Mouse (Mus musculus) liver, embryonic 11.5 days (tissue): Measurements from ENCODE around the gene Bpifa3. TPM values are rescaled to one million over a fixed set of nuclear protein-coding genes. Genes with fewer than 3 reads are reported as not detected.
A peak's percentile ranks its signal among the peaks of the same experiment; 100 is the strongest.

Experiments used
- ATAC-seq: fragments of 200-750 bp; cut with Nextera tagmentation; replicated peaks from 2 replicates; pipeline ENCODE4 v1.8.0; 2017; ENCODE audit warnings: moderate number of reproducible peaks, mild to moderate bottlenecking, moderate TSS enrichment, moderate library complexity; ENCODE audit not compliant: low FRiP score
- DNase-seq: peaks from one replicate; pipeline ENCODE4 v3.0.0-alpha.2; 2017; ENCODE audit warnings: low spot score
- H3K27ac ChIP-seq: fragments of 300-500 bp; sonication (generic); 2 replicates; pipeline ENCODE4 v1.5.1; 2014; ENCODE audit warnings: mild to moderate bottlenecking, low read depth, low read length, control low read depth
- H3K27me3 ChIP-seq: fragments of 300-500 bp; sonication (generic); replicated peaks from 2 replicates; pipeline ENCODE4 v1.6.1; 2014; ENCODE audit warnings: low read length, mixed read lengths; ENCODE audit not compliant: control insufficient read depth, insufficient read depth
- H3K36me3 ChIP-seq: fragments of 300-500 bp; sonication (generic); 2 replicates; pipeline ENCODE4 v1.6.1; 2014; ENCODE audit warnings: mild to moderate bottlenecking, low read length, moderate library complexity, mixed read lengths; ENCODE audit not compliant: control insufficient read depth, insufficient read depth
- H3K4me1 ChIP-seq: fragments of 300-500 bp; sonication (generic); replicated peaks from 2 replicates; pipeline ENCODE4 v1.6.1; 2014; ENCODE audit warnings: low read length, mixed read lengths; ENCODE audit not compliant: control insufficient read depth, insufficient read depth
- H3K4me2 ChIP-seq: fragments of 300-500 bp; sonication (generic); 2 replicates; pipeline ENCODE4 v1.6.1; 2014; ENCODE audit warnings: mild to moderate bottlenecking, control low read depth, moderate library complexity
- H3K4me3 ChIP-seq: fragments of 300-500 bp; sonication (generic); 2 replicates; pipeline ENCODE4 v1.5.1; 2014; ENCODE audit warnings: low read depth, low read length, control low read depth
- H3K9ac ChIP-seq: fragments of 300-500 bp; sonication (generic); 2 replicates; pipeline ENCODE4 v1.6.1; 2014; ENCODE audit warnings: low read depth, low read length, control low read depth
- H3K9me3 ChIP-seq: fragments of 300-500 bp; sonication (generic); 2 replicates; pipeline ENCODE4 v1.6.1; 2016; ENCODE audit warnings: low read length, inconsistent platforms, mixed read lengths; ENCODE audit not compliant: control insufficient read depth
- WGBS: fragments of 180-500 bp; shearing (Covaris S2); extraction: QIAGEN DNeasy Blood & Tissue Kit; methylation state at CpG from one replicate; pipeline ENCODE4 v1.1.7; 2014; 5-methylcytosine and 5-hydroxymethylcytosine counted together
- polyA plus RNA-seq: library from polyadenylated mRNA; unstranded; fragments of >200 nt; fragmentation: Nextera tagmentation; extraction: Ambion mirVana; gene quantifications from 2 replicates; pipeline ENCODE4 v1.2.1, GENCODE M21; 2014

Gene Bpifa3
- polyA plus RNA-seq: not detected in 2 replicates

DNA sequence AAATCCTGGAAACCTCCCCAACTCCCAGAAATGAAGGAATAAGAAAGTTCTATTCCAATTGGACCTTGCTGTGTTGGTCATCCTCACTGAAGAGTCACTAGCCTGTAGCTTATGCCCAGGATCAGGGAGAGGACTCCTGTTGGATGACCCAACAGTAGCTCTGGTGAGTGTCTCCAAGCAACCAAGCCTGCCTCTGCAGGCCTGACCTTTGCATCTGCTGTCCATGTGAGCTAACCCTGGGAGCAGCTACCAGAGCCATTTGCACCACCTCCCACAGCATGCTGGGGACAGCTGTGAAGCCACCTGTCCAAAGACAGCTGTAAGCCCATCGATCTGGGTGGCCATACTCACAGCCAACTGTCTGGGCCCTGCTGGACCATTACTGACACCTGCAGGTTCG, at the start of gene Bpifa3:
Bpifa3 (plus strand) TSS at position 217 of the 400 bp plus-strand sequence.
- no peak within 1 kb of the TSS for H3K4me2 ChIP-seq
- no peak within 1 kb of the TSS for H3K27ac ChIP-seq
- WGBS: 54% methylated on average over 2 of the region's 2 CpGs
- H3K9me3 ChIP-seq: no peaks in the 10 kb centered on the region
- no peaks in the 10 kb centered on the region for H3K36me3 ChIP-seq
- no peaks in the 10 kb centered on the region for H3K4me1 ChIP-seq
- H3K9ac ChIP-seq: no peak within 1 kb of the TSS
- no peak for DNase-seq
- no peaks in the 10 kb centered on the region for H3K27me3 ChIP-seq
- H3K4me3 ChIP-seq: no peak within 1 kb of the TSS
- no peak for ATAC-seq

DNA sequence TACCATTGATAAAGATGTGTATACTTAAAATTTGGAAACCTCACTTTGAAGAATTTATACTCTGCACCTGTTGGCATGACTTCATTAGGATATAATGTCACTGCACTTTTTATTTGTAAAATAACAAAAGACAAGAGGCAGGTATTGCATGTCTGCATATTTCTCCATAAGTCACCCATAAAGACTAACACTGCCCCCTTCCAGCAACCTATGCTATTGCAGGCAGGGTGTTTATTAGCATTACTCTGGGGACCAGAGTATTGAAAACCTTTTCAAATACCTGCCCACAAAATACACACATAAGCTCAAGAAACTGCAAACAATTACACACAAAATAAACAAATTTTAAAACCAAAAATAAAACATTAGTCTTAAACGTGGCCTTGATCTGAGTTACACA, 32.4 kb upstream of the Bpifa3 start:
- 36% methylated on average over 1 of the region's 1 CpGs for WGBS

DNA sequence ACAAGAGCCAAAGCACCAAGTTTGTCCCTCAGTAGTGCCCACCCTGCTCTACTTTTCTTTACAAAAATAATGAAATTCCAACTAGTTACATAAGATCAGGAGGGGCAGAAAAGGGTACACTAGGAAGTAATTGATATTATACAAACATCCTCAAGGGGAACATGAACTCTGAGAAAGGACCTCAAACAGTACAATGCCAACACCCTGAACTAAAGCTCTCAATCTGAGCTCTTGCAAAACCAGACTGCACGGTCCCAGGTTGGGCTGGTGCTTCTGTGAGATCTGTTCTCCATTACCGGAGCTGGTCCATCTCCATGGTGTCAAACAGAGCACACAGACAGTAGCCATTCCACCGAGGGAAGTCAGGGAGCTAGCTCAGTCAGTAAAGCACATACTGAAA, 12.8 kb upstream of the Bpifa3 start:
- Histone ChIP-seq H3K4me2 (no peak overlapping the region), H3K27ac (no peak overlapping the region), H3K36me3 (no peaks in the 10 kb centered on the region), H3K27me3 (no peaks in the 10 kb centered on the region), H3K4me1 (no peaks in the 10 kb centered on the region), H3K9ac (no peak overlapping the region), H3K9me3 (no peaks in the 10 kb centered on the region; the same call in 1 of the 2 replicates), H3K4me3 (no peak overlapping the region)
- DNase-seq: no peak
- ATAC-seq: no peak
- 82% methylated on average over 3 of the region's 3 CpGs for WGBS

More for the DNA sequence above, 32.4 kb upstream of the Bpifa3 start:
- no peaks in the 10 kb centered on the region for H3K4me1 ChIP-seq
- no peak overlapping the region for H3K27ac ChIP-seq
- H3K4me3 ChIP-seq: no peak overlapping the region
- no peak for DNase-seq
- H3K36me3 ChIP-seq: no peaks in the 10 kb centered on the region
- H3K9ac ChIP-seq: no peak overlapping the region
- H3K27me3 ChIP-seq: no peaks in the 10 kb centered on the region
- no peak for ATAC-seq
- H3K9me3 ChIP-seq: no peaks in the 10 kb centered on the region
- H3K4me2 ChIP-seq: no peak overlapping the region

DNA sequence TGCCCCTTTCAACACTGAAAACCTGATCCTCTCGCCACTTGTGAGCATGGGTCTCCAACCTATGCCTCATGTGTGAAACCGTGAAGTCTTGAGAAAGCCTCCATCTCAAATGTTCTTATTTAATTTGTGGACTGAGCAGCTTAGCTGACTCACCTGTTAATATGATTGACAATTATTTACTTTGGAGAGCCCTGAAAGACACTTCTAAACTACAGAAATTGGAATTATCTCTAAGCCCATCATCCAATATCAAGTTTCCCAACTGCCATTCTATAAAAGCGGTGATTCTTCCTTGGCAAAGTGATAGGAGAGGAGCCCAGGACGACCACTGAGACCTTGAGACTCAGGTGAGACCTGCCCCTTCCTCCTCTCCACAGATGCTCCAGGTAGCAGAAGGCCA, 12.4 kb downstream of the Bpifa3 start, which contains the start of gene Bpifa1:
Bpifa1 (plus strand) TSS at position 301 of the 400 bp plus-strand sequence.
- Histone ChIP-seq H3K27me3 (no peaks in the 10 kb centered on the region), H3K27ac (no peak within 1 kb of the TSS), H3K9ac (no peak within 1 kb of the TSS), H3K4me1 (no peaks in the 10 kb centered on the region), H3K36me3 (no peaks in the 10 kb centered on the region), H3K4me2 (no peak within 1 kb of the TSS), H3K9me3 (no peaks in the 10 kb centered on the region), H3K4me3 (no peak within 1 kb of the TSS)
- no peak for ATAC-seq
- DNase-seq: no peak
- 62% methylated on average over 4 of the region's 4 CpGs for WGBS

DNA sequence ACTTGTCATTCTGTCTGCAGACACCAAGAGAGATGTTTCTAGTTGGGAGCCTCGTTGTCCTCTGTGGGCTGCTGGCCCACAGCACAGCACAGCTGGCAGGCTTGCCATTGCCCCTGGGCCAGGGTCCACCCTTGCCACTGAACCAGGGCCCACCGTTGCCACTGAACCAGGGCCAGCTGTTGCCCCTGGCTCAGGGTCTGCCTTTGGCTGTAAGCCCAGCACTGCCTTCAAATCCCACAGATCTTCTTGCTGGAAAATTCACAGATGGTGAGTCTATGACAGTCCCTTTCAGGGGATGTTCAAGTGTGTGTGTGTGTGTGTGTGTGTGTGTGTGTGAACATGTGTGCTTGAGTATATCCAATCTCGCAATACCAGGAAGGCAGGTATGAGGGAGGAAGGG, 13.6 kb downstream of the Bpifa3 start:
- no peaks in the 10 kb centered on the region for H3K36me3 ChIP-seq
- no peak overlapping the region for H3K4me2 ChIP-seq
- 77% methylated on average over 3 of the region's 3 CpGs for WGBS
- no peak overlapping the region for H3K4me3 ChIP-seq
- H3K9ac ChIP-seq: no peak overlapping the region
- H3K27ac ChIP-seq: no peak overlapping the region
- H3K4me1 ChIP-seq: no peaks in the 10 kb centered on the region
- no peaks in the 10 kb centered on the region for H3K9me3 ChIP-seq
- ATAC-seq (no peak), DNase-seq (peak; percentile 15)
- no peaks in the 10 kb centered on the region for H3K27me3 ChIP-seq

DNA sequence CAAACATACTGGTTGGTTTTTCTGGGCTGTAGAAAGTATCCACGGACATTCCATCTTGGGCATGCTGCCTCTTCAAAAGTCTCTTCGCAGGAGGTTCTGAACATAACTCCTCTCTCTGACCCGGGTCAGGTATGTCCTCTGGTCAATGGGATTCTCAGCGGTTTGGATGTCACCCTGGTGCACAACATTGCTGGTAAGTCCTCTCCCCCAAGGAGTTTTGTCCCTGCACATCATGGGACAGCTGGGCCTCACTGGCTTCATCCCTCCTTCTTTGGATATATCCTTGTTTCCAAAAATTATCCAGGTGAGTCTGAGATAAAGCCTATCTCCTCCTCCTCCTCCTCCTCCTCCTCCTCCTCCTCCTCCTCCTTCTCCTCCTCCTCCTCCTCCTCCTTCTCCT, 17.4 kb downstream of the Bpifa3 start:
- Histone ChIP-seq H3K4me2 (no peak overlapping the region), H3K27ac (no peak overlapping the region), H3K9ac (no peak overlapping the region), H3K36me3 (no peaks in the 10 kb centered on the region), H3K4me3 (no peak overlapping the region), H3K9me3 (no peaks in the 10 kb centered on the region), H3K27me3 (no peaks in the 10 kb centered on the region), H3K4me1 (no peaks in the 10 kb centered on the region)
- ATAC-seq (no peak), DNase-seq (no peak)
- WGBS: 72% methylated on average over 4 of the region's 4 CpGs

DNA sequence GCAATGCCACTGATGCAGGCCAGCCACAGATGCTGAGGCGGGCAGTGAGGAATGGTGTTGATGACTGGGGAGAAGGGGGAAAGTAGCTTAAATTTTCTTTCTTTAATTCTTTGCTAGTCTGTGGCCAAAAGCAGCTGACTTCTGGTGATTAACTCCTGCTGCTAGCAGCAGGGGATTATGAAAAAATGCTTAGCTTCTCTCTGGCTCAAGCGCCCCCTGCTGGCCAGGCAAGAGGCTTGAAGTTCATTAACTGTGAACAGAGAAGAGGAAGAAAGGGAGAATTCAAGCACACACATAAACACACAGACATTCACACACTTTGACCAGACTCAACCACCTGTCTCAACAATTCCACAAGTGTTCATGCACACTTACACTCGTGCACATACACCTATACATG, 28.3 kb downstream of the Bpifa3 start:
- no peaks in the 10 kb centered on the region; the same call in 1 of the 2 replicates for H3K9me3 ChIP-seq
- WGBS: 34% methylated on average over 3 of the region's 3 CpGs
- no peaks in the 10 kb centered on the region for H3K4me1 ChIP-seq
- H3K9ac ChIP-seq: no peak overlapping the region
- no peak overlapping the region for H3K4me2 ChIP-seq
- no peak overlapping the region for H3K4me3 ChIP-seq
- no peak overlapping the region for H3K27ac ChIP-seq
- no peak for DNase-seq
- no peak for ATAC-seq
- H3K27me3 ChIP-seq: no peaks in the 10 kb centered on the region
- H3K36me3 ChIP-seq: no peaks in the 10 kb centered on the region

DNA sequence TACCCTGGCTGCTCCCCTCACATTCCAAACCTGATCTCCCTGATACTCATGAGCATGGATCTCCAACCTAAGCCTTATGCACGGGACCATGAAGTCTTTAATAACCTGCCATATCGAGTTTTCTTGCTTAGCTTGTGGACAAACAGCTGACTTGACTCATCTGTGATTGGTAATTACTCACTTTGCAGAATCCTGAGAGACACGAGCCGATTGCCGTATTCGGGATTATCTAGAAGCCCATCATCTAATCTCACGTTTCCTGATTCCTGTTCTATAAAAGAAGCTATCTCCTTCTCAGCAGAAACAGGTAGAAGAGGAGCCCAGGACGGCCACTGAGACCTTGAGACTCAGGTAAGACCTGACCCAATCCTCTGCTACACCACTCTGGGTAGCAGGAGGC, 32.2 kb downstream of the Bpifa3 start, which contains the start of gene Bpifa5:
Bpifa5 (plus strand) TSS at position 301 of the 400 bp plus-strand sequence.
- ATAC-seq: no peak
- Histone ChIP-seq H3K4me1 (no peaks in the 10 kb centered on the region), H3K9ac (no peak within 1 kb of the TSS), H3K36me3 (no peaks in the 10 kb centered on the region), H3K4me3 (no peak within 1 kb of the TSS), H3K27me3 (no peaks in the 10 kb centered on the region), H3K27ac (no peak within 1 kb of the TSS), H3K4me2 (no peak within 1 kb of the TSS), H3K9me3 (no peaks in the 10 kb centered on the region; the same call in 1 of the 2 replicates)
- 72% methylated on average over 8 of the region's 8 CpGs for whole genome bisulfite sequencing
- no peak for DNase-seq

DNA sequence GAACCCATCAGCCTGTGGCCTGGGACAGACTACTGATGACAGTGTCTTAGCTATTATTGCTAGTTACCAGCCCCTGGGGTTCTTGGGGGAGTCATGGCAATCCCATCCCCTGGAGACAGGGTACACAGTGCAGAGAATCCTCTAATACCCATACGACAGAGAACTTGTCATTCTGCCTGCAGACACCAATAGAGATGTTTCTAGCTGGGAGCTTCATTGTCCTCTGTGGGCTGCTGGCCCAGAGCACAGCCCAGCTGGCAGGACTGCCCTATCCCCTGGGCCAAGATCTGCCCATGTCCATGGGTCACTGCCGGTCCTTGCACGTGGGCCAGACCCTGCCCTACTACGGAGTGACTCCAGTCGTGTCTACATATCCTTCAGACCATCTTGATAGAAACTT, 33.2 kb downstream of the Bpifa3 start:
- Histone ChIP-seq H3K4me1 (no peaks in the 10 kb centered on the region), H3K9me3 (no peaks in the 10 kb centered on the region; the same call in 1 of the 2 replicates), H3K4me2 (no peak overlapping the region), H3K9ac (no peak overlapping the region), H3K36me3 (no peaks in the 10 kb centered on the region), H3K27ac (no peak overlapping the region), H3K27me3 (no peaks in the 10 kb centered on the region), H3K4me3 (no peak overlapping the region)
- WGBS: 79% methylated on average over 5 of the region's 5 CpGs
- DNase-seq (no peak), ATAC-seq (no peak)
